Mouse (Mus musculus): ENCODE data around the gene Tbc1d1.

The Tbc1d1 gene

DNA sequence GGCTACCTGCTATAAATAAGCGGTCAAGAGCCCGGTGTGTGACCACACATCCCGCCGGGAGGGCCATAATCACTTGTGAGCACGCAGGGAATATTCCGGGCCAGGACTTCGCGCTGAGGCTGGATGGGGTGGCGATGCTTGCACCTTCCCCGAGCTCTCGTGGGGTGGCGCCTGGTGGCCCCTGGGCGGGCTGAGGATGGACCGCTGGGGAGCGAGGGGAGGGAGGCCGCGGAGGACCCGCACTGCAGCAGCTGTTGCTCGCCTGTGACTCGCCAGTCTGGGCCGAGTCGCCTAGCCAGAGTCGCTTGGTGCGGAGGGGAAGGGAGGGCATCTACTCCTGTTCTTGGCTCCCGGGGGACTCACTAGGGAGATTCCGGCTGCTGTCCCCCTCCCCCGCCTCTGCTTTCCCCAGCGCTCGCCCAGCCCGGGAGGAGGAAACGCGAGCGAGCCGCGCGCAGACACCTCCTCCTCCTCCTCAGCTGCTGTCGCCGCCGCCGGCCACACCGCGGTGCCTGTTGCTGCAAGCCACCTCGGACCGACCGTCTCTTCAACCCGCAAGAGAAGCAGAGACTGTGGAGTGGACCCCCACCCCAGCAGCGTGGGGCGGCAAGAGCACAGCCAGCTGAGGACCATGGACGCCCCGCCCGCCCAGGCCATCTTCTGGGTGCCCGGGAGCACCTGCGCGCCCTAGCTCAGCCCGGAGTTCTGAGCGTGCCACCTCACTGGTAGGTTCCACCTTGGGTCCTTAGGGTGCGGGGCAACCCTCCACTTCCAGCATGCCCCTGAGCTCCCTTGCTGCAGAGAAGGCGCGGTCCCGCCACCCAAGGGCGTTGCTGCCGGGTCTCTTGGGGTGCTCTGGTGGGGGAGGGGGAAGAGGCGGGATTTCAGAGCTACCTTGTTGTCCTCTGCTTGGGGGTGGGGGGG lies 3.9 kb downstream of the Tbc1d1 start:
- in situ Hi-C loops (cut with MboI; ENCODE audit: low sequenced_read_pairs): no loop called here

DNA sequence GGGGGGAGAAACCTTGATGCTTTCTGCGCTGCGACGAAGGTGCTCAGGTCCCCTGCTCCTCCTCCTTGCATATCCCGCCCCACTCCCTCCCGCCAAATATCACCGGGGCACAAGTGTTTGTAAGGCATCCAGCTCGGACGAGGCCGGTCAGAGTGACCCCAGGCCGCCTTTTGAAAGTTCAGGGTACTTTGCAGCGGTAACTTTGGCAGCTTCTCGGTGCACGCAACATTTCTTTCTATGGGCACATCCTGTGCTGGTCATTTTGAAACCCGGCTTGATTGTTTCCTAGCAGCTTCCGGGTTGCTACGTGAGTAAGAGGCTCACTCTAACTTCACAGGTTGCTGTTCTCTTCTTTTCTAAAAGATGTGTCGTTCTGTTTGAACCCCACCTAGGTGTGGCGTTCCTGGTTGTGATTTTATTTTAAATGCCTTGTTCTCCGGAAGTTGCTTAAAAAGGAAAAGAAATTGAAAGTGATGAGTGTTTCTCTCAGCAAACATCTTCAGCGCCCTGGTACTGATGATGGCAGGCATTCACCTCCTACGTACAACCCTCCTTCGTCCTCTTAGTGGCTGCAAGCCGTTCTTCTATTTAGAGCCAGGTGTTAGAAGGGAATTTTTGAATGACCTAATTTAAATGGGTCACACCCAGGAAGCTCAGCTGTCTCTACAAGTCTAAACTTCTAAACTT lies 4.7 kb downstream of the Tbc1d1 start:
- in situ Hi-C loops (cut with MboI; ENCODE audit: low sequenced_read_pairs): no loop called here

DNA sequence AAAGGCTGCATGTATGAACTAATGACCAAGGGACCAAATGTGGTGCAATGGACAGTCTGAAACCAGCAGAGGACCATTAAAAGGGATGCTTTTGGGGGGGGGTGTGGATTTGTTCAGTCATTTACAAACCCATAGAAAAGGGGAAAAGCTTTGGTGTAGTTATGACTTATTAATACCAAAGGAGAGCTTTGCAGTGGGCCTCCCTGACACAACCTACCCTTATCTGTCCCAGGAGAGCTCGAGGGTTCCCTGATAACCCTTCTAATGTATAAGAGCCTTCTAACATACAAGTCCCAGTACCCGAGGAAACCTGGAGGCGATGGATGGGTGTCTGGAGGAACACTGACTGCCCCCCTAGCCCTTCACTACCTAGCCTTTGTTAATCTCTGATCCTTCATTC lies 5.8 kb downstream of the Tbc1d1 start:
- in situ Hi-C loops (cut with MboI; ENCODE audit: low sequenced_read_pairs): no loop called here

DNA sequence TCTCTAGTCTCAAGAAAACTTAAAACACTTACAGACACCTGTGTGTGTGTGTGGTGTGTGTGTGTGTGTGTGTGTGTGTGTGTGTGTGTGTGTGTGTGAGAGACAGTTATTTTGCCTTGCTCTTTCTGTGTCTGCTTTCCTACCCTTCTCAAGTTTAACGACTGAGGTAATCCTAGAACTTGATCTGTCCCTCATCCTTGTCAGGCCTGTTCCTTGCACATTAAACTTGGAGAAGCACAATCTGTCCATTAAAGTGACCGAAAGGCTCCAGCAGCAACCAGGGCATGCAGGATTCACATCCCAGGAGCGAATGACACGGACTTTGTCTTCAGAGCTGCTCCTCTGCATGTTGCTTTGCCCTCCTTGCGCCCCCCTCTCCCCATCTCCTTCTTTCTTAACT lies 6.5 kb downstream of the Tbc1d1 start:
- in situ Hi-C loops (cut with MboI; ENCODE audit: low sequenced_read_pairs): no loop called here

DNA sequence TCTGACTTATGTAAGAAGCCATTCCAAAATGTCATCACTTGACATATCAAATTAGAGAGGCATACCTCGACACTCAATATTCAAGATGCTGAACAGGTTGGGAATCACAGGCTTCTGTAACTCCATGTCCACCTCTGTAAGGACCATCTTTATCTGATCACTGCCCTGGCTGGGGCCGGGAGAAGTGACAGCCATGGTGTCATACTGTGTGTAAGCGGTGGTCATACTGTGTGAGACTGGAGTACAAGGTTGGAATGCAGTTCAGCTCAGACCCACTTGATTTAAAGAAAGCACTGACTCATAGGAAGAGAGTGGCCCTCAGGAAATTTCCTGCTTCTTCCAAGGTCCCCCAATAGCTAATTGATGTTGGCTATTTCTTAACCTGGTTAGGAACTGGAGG lies 8.3 kb downstream of the Tbc1d1 start:
- in situ Hi-C loops (cut with MboI; ENCODE audit: low sequenced_read_pairs): no loop called here

DNA sequence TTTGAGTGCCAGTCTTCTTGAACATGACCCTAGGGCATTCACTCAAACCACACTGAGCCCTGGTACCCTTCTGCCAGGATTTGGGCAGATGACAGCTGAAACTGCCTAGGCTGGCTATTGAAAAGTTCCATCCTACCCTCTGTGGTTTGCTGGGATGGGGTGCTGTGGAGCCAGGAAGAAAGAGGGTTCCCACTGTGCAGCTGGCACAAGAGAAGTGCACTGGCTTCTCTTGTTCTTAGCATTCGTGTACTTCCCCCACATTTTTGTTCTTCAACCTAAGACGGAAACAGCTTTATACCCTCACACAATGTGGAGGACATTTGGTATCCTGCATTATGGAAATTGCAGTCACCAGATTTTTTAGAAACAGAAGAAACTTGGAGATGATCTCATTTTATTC lies 9.7 kb downstream of the Tbc1d1 start:
- in situ Hi-C loops (cut with MboI; ENCODE audit: low sequenced_read_pairs): no loop called here

DNA sequence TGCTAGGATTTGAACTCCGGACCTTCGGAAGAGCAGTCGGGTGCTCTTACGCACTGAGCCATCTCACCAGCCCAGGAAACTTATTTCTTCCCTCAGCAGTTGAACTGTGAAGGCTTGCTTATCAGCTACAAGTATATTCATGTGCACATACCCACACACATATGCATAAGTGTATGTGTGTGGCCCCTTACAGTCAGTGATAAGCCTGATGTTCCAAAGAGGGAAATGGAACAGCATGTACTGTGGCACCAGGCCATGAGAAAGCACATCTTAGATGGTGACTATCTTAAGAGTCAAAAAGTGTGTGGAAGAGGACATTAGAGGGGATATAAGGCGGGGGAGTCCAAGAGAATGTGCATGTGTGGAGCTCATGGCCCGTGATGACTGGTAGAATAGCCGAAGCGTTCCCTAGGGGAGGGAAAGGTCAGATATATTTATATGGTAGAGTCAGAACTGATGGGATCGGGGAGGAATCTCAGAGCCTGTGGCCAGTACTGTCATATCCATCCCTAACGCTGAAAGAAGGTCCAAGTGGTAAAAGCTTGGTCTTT lies 13.0 kb downstream of the Tbc1d1 start:
- in situ Hi-C loops (cut with MboI; ENCODE audit: low sequenced_read_pairs): no loop called here

DNA sequence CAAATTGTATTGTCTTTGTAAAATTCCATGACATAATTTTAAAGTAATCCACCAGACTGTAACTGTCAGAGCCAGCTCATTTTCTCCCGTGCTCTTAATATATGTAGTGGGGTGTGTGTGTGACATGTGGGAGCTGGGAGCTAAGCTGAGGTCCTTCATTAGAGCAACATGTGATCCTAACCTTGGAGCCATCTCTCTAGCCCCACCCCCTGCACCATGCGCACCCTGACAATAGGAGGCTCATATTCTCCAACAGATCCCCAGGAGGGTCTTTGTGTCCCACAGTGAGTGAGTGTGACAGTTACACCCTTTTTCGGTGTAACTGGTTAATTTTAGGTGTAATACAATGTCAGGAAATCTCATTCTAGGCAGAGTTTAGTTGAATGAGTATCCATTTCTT lies 16.8 kb downstream of the Tbc1d1 start:
- in situ Hi-C loops (cut with MboI; ENCODE audit: low sequenced_read_pairs): no loop called here

DNA sequence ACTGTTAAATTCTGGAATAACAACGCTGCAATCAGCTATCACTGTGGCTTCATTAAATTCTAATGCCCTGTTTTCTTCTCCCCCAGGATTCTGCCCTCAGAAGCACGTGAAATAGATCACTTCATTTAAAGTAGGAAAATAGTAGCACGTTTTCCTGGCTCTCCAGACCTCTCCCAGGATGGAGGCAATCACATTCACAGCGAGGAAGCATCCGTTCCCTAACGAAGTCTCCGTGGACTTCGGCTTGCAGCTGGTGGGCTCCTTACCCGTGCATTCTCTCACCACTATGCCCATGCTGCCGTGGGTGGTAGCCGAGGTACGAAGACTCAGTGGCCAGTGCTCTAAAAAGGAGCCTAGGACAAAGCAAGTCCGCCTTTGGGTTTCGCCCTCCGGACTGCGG lies 17.2 kb downstream of the Tbc1d1 start:
- in situ Hi-C loops (cut with MboI; ENCODE audit: low sequenced_read_pairs): no loop called here

DNA sequence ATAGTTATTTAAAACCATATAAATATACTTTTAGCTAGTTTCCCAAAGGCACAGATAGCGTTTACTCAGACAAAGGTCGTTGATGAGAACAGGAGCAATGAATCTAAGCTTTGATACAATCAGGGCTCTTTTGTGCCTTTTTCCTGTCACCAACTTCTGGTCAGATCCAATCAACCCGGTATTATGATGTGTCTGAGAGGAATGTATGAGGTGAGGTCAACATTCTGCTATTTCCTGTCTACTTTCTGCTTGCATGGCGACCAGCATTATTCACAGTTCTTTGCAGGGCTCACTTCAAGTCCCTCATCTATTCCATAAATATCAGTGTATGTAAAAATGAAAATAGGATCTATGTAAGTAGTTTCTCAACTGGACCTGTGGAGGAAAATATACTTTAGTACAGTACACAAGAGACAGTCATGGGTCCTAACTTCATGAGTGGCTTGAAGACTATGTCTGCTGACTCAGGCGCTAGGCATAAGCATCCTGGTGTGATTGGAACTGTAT lies 18.4 kb downstream of the Tbc1d1 start:
- in situ Hi-C loops (cut with MboI; ENCODE audit: low sequenced_read_pairs): no loop called here

DNA sequence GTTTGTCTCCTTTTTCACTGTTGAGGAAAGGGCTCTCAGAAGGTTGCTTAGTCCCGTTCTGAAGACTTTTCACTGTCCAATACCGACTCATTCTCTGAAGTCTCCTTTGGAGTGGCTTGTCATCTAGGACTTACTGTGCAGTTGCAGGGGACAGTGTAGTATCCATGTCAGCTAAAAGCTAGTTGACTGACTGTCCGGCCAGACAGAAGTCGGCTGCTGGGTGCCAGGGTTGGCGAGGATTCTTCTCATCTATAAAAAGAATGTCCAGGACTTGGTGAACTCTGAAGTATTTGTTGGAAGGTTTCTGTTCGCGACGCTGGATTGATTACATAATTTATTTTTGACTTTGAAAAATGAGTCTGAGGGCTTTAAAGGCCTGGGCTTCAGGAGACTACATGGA lies 24.4 kb downstream of the Tbc1d1 start:
- in situ Hi-C loops (cut with MboI; ENCODE audit: low sequenced_read_pairs): no loop called here

DNA sequence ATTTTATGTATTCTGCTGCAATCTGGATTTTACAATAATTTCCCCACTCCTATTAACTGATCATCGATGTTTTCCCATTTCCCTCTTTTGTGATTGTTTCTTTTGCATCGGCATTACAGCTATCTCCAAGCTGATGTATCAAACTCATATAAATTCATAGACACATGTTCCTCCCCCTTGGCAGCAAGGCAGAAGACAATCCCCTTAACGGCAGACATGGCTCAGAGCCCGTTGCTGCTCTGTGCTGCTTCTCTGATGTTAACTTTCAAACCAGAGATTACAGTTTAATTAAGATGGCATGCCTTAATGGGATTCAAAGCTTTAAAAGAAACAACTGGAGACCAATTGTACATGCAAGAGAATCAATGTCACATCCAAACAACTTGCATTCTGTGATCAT lies 27.6 kb downstream of the Tbc1d1 start:
- in situ Hi-C loops (cut with MboI; ENCODE audit: low sequenced_read_pairs): no loop called here

DNA sequence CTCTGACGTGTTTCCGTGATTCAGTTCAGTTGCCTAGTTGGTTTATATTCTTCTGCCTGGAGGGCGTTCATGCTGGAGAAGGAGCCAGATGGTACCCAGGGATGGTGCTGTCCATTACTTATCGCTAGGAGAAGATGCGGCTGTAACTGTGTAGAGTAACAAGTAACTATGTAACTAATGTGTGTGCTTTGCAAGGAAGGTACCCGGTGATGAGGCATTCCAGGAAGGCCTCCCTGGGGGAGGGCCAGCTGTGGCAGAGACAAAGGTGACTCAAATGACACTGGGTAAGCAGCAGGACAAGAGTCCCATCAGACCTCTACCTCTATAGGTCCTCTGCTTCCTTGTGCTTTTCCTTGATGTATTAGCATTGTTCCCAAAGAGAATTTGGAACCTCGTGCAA lies 29.2 kb downstream of the Tbc1d1 start:
- in situ Hi-C loops (cut with MboI; ENCODE audit: low sequenced_read_pairs): no loop called here

DNA sequence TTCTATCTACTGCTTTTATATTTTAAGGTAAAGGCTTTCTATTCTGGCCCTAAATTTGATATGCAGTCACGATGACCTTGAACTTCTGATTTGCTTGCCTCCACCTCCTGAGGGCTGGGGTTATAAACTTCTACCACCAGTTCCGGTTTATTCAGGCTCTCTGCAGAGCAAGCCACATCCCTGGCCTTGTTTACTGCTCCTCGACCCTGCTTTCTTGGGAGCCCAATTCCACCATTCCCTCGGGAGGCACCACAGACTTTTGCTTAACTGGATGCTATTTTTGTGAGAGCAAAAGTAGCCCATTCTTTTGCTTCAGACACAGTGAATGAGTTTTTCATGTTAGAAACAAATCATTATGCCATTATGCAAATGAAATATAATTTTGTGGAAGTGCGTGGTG lies 30.5 kb downstream of the Tbc1d1 start:
- in situ Hi-C loops (cut with MboI; ENCODE audit: low sequenced_read_pairs): no loop called here

DNA sequence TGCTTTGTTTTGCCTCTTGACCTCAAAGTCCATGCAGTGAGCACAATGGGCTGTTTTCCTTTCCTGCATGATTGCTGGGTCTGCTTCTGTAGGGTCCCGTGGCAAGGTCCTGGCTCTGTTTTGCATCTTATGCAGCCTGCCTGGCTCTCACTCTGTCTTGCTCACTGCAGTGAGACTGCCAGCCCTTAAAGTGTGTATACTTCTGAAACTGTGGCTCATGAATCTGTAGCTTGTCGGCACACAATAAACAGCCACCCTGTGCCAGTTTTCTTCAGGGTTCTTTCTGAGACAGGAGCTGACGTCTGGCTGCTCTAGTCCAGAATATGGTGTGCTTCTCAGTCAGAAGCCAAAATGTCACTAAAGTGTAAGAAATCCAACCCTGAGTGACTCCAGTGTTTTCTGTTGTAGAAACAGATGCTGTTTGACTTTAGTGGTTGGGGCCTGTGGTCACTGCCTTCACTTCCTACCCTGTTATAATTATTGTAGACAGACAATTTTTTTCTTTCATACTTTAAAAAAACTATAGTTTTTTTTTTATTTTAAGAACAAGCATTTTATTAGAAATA lies 32.1 kb downstream of the Tbc1d1 start:
- in situ Hi-C loops (cut with MboI; ENCODE audit: low sequenced_read_pairs): no loop called here

DNA sequence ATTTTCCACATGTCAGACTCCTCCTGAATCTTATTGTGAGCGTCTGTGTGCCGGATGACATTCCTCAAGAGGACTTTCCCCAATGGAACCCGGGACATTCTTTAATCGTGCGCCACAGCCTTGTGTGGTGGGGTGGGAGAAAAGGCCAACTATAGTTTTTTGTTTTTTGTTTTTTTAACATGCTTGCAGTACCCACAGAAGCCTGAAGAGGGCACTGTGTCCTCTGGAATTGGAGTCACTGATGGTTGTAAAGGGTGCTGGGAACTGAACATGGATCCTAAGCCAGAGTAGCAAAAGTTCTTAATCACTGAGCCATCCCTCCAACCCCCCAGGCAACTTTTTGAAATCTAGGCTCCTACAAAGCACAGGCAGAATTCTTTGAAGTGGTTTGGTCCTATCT lies 34.8 kb downstream of the Tbc1d1 start:
- in situ Hi-C loops (cut with MboI; ENCODE audit: low sequenced_read_pairs): loop anchor here (10.0 kb wide), 1 partner anchor 74 kb away; no protein-coding TSS in a partner anchor

DNA sequence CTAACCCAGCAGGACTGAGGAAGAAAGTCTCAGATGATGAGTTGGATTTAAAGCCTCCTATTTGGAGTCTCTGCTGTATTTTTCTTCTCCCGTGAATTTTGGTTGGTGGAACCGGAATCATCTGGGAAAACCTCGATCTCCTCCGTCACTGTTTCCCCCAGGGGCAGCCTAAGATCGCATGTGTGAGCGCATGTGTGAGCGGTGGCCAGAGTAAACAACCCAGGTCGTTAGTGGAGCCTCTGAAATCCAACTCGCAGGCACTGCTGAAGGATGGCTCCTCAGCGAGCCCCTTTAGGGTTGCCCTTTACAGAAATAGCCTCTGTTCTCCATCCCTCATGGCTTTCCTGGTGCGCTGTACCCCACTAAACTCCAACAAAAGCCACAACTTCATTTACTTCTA lies 37.2 kb downstream of the Tbc1d1 start:
- in situ Hi-C loops (cut with MboI; ENCODE audit: low sequenced_read_pairs): loop anchor here (10.0 kb wide), 1 partner anchor 71 kb away; no protein-coding TSS in a partner anchor

DNA sequence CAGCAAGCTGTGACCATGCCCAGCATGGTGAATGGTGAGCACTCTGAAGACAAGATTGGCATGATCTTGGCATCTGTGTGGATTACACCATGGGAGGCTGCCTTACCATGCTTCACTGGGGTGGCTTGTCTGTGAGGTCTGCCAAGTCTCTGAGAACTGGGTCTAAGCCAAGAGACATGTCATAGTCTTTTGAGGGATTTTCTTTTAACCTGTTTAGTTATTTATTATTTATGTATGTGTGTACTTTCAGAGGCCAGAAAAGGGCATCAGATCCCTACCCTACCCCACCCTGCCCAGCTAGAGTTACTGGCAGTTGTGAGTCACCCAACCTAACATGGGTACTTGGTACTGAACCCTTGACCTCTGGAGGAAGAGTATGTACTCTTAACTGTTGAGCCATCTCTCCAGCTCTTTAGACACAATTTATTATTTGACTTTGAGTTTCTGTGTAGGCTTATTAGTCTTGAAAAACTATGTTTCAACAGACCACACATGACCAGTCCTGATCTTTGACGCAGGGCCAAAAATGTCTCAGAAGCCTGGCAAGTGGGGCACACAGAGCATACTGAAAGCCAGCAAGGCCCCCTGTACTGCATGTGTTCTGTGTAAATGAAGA lies 40.3 kb downstream of the Tbc1d1 start:
- in situ Hi-C loops (cut with MboI; ENCODE audit: low sequenced_read_pairs): loop anchor here (10.0 kb wide), 1 partner anchor 68 kb away; no protein-coding TSS in a partner anchor

DNA sequence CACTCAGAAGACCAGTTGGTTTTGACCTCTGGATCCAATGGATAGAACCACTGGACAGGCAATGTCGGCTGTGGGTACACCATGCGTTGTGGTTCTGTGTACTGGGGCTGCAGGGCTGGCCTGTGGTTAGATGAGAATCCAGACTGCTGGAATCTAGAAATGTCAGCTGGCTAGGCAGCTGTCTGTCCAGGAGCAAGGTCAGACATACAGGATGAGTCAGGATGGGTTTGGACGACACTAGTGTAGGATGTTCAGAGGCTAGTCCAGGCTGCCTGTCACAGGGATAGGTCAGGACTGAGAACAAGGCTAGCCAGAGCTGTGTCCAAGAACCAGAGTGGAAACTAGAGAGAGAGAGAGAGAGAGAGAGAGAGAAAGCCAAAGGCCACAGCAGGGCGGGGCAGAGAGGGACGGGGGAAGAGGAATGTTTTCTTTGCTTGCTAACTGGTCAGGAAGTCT lies 40.8 kb downstream of the Tbc1d1 start:
- in situ Hi-C loops (cut with MboI; ENCODE audit: low sequenced_read_pairs): loop anchor here (10.0 kb wide), 1 partner anchor 68 kb away; no protein-coding TSS in a partner anchor

DNA sequence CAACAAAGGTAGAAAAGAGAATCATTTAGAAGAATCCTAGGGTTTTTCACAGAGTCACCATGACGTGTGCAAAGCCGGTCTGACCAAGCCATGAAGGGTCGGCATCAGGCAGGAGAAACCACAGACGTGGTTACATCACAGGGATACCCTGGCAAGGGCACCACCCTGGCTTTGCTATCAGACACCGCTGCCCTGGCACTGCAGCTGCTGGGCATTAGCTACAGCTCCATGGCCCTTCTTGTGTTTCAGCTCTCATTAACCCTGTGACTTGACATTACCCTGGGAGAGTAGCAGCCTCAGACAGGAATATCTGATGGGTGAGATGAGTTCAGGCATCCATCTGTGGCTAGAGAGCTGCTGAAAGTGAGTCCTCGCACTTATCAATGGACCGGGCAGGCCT lies 42.5 kb downstream of the Tbc1d1 start:
- in situ Hi-C loops (cut with MboI; ENCODE audit: low sequenced_read_pairs): loop anchor here (10.0 kb wide), 1 partner anchor 66 kb away; no protein-coding TSS in a partner anchor

DNA sequence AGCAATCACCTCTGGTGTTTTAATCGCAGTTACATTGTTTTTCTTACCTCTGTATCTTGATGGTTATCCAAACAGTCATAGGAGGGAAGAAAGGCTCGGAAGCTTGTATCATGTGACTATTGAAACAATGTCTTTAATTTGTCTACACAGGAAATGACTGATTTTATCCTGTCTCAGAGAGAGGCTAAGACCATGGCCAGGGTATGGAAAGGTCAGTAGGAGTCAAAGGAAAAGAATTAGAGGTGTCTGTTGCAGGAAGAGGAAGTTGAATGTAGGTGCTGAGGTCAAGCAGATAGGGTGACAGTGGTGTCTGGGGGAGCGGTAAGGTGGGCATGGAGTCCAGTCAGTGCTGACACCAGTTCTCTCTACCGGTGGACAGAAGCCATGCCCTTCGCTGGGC lies 45.0 kb downstream of the Tbc1d1 start:
- in situ Hi-C loops (cut with MboI; ENCODE audit: low sequenced_read_pairs): no loop called here

Measured in CH12F3 (cell line).